Mouse (Mus musculus) heart, postnatal 14 days (tissue): ENCODE measurements around the gene Dscam. TPM values are rescaled to one million over a fixed set of nuclear protein-coding genes. Genes with fewer than 3 reads are reported as not detected.

Experiments used
- DNase-seq, 2 experiments: peaks; one replicate each; pipeline ENCODE4 v3.0.0; 2021 to 2022
- intact Hi-C: fragments of 180-260 bp; cut with DNase I; formaldehyde crosslinking; loops from one replicate; pipeline ENCODE4 v1.15.1; 2025
- total RNA-seq, 2 experiments: library from RNA; stranded (reverse); gene quantifications; 2 replicates each; pipeline ENCODE4 v1.2.3; 2021

The Dscam gene
- total RNA-seq, 2 experiments from 2014 or later: 0.05 TPM; not detected in 1

DNA sequence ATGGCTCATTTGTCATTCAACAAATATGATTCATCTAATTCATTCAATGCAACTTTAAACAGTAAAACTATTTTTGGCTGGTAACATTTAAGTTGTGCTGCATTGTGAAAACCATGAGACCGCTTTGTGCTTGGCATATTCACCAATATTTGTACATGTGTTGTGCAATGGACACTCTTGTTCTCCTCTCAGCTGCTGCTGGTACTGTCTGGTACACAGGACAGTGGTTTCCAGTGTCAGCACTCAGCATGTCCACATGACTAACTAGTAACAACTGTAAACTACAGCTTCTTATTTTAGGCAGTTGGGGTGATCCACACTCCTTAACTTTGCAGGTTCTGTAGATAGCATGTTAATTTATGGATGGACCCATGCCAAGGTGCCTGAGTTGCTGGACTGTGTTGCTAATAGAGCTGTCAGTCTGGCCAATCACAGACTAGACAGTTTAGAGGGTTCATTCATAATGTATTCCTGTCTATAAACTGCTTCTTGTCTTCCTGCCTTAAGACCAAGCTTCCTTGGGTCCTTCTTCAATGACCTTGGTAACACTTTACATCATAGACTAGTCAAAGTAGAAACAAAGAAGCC is 368.8 kb downstream of the Dscam start:
- intact Hi-C loops: no loop called here
- DNase-seq: no peak

DNA sequence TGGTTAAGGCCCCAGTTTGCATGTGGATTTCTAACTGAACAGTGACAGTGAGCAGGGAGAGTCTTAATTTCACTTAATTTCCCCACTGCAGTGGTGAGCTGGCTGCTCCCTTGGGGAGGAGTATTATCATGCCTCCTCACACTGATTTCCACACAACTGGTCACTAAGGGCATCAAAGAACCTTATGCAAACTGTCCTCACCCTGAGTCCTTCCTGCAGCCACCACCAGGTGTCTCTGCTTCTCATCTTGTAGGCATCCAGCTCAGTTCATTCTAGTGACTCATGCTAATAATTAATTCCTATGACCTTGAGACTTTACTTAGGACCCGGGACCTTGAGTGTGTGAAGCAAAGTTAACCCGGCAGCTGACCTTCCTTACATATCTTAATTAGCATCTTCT is 375.1 kb downstream of the Dscam start:
- DNase-seq: peak; percentile 11 to 46
- intact Hi-C loops: loop anchor here (10.0 kb wide), 1 partner anchor 499 kb away; no protein-coding TSS in a partner anchor

GRCm38 (mm10) chr16:96791307-96791706 is 379.2 kb downstream of the Dscam start:
- intact Hi-C loops: loop anchor here (10.0 kb wide), 1 partner anchor 503 kb away; no protein-coding TSS in a partner anchor
- no peak for DNase-seq

GRCm38 (mm10) chr16:96788286-96788685 is 382.3 kb downstream of the Dscam start:
- no peak for DNase-seq
- intact Hi-C loops: no loop called here

DNA sequence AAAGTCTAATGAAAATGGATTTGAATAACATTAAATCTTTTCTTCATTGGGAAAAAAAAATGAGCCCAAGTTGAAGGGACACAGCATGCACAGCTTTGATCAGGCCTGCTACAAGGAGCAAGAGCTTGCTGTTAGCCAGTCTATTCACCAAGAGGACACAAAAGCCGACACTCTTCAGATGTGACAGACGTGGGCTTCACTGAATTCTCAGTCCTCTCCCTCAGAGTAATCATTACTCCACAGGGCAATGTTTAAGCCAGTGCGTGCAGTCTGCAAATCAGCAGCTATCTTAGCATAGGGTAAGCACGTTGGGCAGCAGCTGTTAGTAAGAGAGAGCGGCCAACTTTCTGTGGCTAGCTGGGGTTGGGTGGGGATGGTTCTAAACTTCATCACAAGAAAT is 391.5 kb downstream of the Dscam start:
- intact Hi-C loops: no loop called here
- no peak for DNase-seq

- no peak for DNase-seq
- intact Hi-C loops: no loop called here
Measured at GRCm38 (mm10) chr16:96774245-96774644, 396.3 kb downstream of the Dscam start.

DNA sequence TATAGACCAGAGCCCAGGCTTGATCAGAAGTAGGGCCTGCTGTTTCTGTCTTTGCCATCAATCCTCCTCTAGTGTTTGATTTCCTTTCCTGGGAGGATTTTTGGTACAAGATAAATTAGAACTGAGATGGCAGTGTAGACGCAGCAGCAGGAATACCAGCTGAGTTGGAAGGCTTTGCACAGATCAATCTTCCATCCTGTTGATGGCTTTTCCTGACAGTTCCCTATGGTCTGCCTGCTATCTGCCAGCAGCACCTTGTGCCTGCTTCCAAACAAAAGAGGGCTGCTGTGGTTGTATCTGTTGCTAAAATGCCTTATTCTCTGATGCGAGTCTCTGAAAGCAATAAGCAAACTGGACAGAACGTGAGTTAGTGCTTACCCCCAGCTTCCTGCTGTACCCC is 402.6 kb downstream of the Dscam start:
- intact Hi-C loops: no loop called here
- no peak for DNase-seq

GRCm38 (mm10) chr16:96767508-96767907 is 403.0 kb downstream of the Dscam start:
- intact Hi-C loops: no loop called here
- DNase-seq: no peak

- no peak for DNase-seq
- intact Hi-C loops: no loop called here
Measured at GRCm38 (mm10) chr16:96761225-96761624, 409.3 kb downstream of the Dscam start.

GRCm38 (mm10) chr16:96759081-96759603 is 411.4 kb downstream of the Dscam start:
- intact Hi-C loops: no loop called here
- DNase-seq: no peak

DNA sequence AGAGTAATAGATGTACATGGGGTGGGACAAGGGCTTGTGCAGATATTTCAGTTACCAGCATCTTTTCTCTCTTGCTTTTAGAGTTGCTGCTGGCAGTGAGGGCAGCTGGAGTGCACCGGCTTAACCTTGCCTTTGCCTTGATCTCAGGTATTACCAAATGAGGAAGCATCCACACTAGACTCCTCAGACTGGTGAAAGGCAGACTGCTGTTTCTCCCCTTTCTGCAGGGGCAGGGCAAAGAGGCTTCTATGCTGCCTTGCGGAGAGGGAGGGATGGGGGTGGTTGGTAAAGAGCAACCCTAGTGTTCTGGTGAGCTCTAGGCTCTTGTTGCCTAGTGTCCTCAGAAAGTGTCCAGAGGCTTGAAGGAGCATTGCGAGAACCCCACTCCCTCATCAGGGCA is 412.2 kb downstream of the Dscam start:
- intact Hi-C loops: no loop called here
- no peak for DNase-seq

- no peak for DNase-seq
- intact Hi-C loops: no loop called here
Measured at GRCm38 (mm10) chr16:96757588-96758313, 412.8 kb downstream of the Dscam start.

- intact Hi-C loops: no loop called here
- DNase-seq: no peak
Measured at GRCm38 (mm10) chr16:96756994-96757393, 413.6 kb downstream of the Dscam start.

- DNase-seq: no peak
- intact Hi-C loops: no loop called here
Measured at GRCm38 (mm10) chr16:96754971-96755504, 415.5 kb downstream of the Dscam start.

DNA sequence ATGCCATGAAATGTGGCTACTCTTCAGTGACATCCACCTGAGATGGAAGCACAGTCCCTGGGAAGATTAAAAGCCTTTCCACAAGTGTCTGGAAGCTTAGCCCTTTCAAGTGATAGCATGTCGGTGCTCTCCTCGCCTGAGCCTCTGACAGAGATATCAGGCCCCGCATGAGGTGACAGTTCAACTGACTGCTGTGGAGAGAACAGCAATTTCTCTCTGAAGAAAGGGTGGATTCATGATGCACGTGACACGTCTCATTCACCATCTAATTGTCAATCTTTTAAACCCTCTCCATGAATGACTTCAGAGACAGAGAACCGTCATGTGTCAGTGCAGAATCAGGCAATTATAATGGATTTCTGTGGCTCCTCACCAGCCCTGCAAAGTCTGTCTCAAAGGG is 416.2 kb downstream of the Dscam start:
- intact Hi-C loops: no loop called here
- no peak for DNase-seq

DNA sequence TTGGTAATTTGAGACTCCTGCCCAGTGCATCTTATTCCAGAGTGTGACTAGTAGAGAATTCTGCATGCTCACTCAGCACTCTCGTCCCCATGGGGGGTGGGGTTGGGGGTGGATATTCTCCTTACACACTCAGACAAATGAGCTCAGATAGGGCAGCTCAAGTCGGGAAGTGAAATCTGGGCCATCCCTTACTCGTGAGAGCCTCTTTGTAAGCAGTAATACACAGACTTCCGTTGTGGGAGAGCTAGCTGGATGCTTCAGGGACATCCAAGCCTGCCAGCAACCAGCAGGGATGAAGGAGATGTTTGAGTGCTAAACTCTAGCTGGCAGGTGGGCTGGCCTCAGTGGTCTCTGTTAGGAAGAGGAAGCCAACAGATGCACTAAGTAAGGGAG is 416.8 kb downstream of the Dscam start:
- no peak for DNase-seq
- intact Hi-C loops: no loop called here

GRCm38 (mm10) chr16:96753164-96753780 is 417.3 kb downstream of the Dscam start:
- DNase-seq: no peak
- intact Hi-C loops: no loop called here

GRCm38 (mm10) chr16:96742475-96743255 is 427.9 kb downstream of the Dscam start:
- intact Hi-C loops: no loop called here
- DNase-seq: no peak

GRCm38 (mm10) chr16:96741336-96741735 is 429.2 kb downstream of the Dscam start:
- intact Hi-C loops: no loop called here
- no peak for DNase-seq
